Mouse (Mus musculus) thymus, adult 2 months (tissue): ENCODE results near the gene Ccdc74a. TPM values are rescaled to one million over a fixed set of nuclear protein-coding genes. Genes with fewer than 3 reads are reported as not detected.

Source experiments
- DNase-seq: peaks from one replicate; pipeline ENCODE4 v3.0.0; 2021
- H3K27ac ChIP-seq: fragments of 200-500 bp; 2 replicates; pipeline ENCODE4 v1.5.1; 2012; ENCODE audit warnings: low read length, control low read depth; ENCODE audit not compliant: control insufficient read depth, insufficient read depth
- H3K27me3 ChIP-seq: fragments of 200-500 bp; 2 replicates; pipeline ENCODE4 v1.6.1; 2012; ENCODE audit warnings: mild to moderate bottlenecking, low read length, moderate library complexity, mixed read lengths; ENCODE audit not compliant: control insufficient read depth, insufficient read depth
- H3K36me3 ChIP-seq: fragments of 200-500 bp; 2 replicates; pipeline ENCODE4 v1.6.1; 2012; ENCODE audit warnings: mild to moderate bottlenecking, low read length, moderate library complexity; ENCODE audit not compliant: control insufficient read depth, insufficient read depth
- H3K4me1 ChIP-seq: fragments of 200-500 bp; replicated peaks from 2 replicates; pipeline ENCODE4 v1.6.1; 2012; ENCODE audit warnings: low read length; ENCODE audit not compliant: control insufficient read depth, insufficient read depth
- H3K4me3 ChIP-seq: fragments of 200-500 bp; 2 replicates; pipeline ENCODE4 v1.5.1; 2012; ENCODE audit warnings: mild to moderate bottlenecking, low read length, control low read depth, moderate library complexity; ENCODE audit not compliant: control insufficient read depth, insufficient read depth
- CTCF ChIP-seq: fragments of 200-500 bp; IDR thresholded peaks from 2 replicates; pipeline ENCODE4 v1.5.1; 2012; ENCODE audit warnings: mild to moderate bottlenecking, control low read depth, low read length, moderate library complexity, borderline replicate concordance; ENCODE audit not compliant: control insufficient read depth, poor library complexity, insufficient read depth; ENCODE audit errors: extremely low read depth
- POLR2A ChIP-seq: fragments of 200-500 bp; IDR thresholded peaks from 2 replicates; pipeline ENCODE4 v1.6.1; 2012; ENCODE audit warnings: mild to moderate bottlenecking, low read length, control low read depth, moderate library complexity; ENCODE audit not compliant: control insufficient read depth, poor library complexity, insufficient read depth; ENCODE audit errors: extremely low read depth
- WGBS: fragments of 180-500 bp; shearing (Covaris S2); methylation state at CpG from one replicate; pipeline ENCODE4 v1.1.7; 2018; 5-methylcytosine and 5-hydroxymethylcytosine counted together
- polyA plus RNA-seq: library from polyadenylated mRNA; depleted of rRNA; stranded (reverse); fragments of >200 nt; gene quantifications from 2 replicates; pipeline ENCODE4 v1.2.3, GENCODE M21; 2012

Ccdc74a gene
- polyA plus RNA-seq, 1 experiment: 0.61 TPM

DNA sequence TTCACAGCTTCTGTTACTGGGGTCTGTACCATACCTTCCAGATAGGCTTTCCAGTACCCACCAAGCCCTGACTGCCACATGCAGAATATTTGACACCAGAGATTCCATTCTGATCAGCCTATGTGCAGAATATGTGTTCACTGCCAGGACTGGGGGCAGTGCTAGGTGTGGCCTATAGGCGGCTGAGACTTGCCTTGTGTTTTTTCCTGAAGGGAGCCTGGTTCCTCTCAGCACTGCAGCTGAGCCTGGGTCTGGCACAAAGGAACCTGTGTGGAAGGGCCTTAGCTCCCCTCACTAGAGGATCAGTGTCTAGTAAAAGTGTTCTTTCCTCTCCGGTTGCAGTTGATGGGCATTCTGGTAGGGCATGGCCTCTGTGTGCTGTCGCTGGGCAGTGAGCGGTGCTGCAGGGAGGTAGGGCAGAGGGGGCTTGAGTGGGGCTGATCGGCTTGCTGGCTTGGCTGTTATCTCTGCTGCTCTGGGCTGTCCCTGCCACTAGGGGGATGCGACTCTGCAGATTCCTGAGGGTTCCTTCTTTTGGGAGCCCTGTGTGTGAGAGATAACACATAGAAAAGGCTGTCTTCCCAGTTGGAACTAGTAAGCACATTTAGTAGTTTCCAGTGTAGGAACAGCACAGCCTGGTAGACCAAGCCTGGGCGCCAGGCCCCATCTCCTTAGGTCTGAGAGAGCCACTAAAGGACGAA lies 12.6 kb upstream of the Ccdc74a start:
- Histone ChIP-seq H3K4me1 (no peaks in the 10 kb centered on the region), H3K4me3 (no peak overlapping the region), H3K27me3 (no peaks in the 10 kb centered on the region), H3K27ac (no peak overlapping the region), H3K36me3 (peaks cover 37% of the 10 kb centered on the region)
- WGBS: 93% methylated on average over 8 of the region's 8 CpGs
- no peak for TF ChIP-seq CTCF
- no peak for TF ChIP-seq POLR2A
- no peak for DNase-seq

DNA sequence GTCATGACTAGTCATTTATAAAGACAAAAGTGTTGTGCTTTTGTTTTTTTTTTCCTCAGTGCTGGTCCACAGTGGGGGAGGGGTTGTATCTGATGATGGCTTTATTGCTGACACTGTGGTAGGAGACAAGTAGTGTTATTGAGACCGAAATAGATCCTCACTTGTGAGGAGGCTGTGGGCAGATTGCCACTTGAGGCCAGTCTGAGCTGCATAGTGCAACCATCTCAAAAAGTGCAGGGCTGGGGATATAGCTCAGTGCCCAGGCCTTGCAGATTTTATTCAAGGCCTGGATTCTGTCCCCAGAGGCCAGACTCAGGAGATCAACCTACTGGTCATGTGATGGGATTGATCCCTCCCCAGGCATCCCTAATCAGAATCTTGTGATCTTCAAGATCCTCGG lies 9.4 kb upstream of the Ccdc74a start:
- Histone ChIP-seq H3K36me3 (peaks cover 25% of the 10 kb centered on the region), H3K27ac (no peak overlapping the region)
- DNase-seq: no peak

DNA sequence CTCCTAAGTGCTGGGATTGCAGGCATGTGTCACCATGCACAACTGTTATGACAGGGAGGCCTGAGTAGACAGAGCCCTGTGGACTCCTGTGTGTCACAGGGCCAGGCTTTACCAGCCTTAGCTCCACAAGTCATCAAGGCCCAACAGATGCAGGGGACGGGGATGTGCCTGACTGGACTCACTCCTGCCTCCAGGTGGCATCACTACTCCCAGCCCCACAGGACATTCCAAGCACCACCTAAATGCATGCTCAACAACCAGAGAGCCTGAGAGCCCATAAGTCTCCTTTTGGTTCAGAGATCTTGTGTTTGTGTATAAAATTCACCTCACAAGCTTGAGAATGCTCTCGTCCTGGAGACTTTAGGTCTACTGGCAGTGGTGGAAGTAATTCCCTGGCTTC lies 8.7 kb upstream of the Ccdc74a start:
- WGBS: 94% methylated on average over 2 of the region's 2 CpGs
- TF ChIP-seq POLR2A (no peak), CTCF (no peak)
- no peak for DNase-seq
- H3K4me1 ChIP-seq: no peaks in the 10 kb centered on the region
- H3K36me3 ChIP-seq: peaks cover 22% of the 10 kb centered on the region
- H3K27ac ChIP-seq: no peak overlapping the region
- H3K4me3 ChIP-seq: no peak overlapping the region
- H3K27me3 ChIP-seq: no peaks in the 10 kb centered on the region

More for the DNA sequence above, 9.4 kb upstream of the Ccdc74a start:
- no peaks in the 10 kb centered on the region for H3K4me1 ChIP-seq
- H3K4me3 ChIP-seq: no peak overlapping the region
- no peaks in the 10 kb centered on the region for H3K27me3 ChIP-seq
- 95% methylated on average over 2 of the region's 2 CpGs for WGBS
- TF ChIP-seq CTCF: no peak
- TF ChIP-seq POLR2A: no peak

DNA sequence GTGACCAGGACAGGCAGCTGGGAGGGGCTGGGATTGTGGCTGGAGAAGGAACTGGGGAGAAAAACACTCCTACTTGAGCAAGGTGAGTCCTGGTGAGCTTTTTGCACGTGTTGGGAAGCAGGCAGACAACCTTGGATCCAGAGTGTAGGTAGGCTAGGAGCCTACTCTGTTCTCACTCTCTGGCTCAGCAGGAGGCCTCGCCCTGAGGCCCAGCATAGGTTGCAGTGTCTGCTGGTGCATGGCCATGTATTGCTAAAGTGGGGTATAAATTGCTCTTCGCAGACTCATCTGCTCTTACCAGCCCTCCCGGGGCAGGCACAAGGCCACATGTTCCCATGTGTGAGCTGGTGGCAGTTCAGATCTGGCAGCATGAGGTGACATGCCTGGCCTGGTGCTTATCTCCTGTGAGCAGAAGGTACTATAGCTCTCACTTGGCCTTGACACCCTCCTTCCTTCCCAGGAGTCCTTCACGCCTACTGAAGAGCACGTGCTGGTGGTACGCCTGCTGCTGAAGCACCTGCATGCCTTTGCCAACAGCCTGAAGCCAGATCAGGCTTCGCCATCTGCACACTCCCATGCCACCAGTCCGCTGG lies 8.1 kb upstream of the Ccdc74a start:
- Histone ChIP-seq H3K4me1 (no peaks in the 10 kb centered on the region), H3K27ac (no peak overlapping the region), H3K27me3 (no peaks in the 10 kb centered on the region), H3K36me3 (peaks cover 22% of the 10 kb centered on the region), H3K4me3 (no peak overlapping the region)
- TF ChIP-seq CTCF: no peak
- TF ChIP-seq POLR2A: no peak
- WGBS: 96% methylated on average over 9 of the region's 9 CpGs
- no peak for DNase-seq

DNA sequence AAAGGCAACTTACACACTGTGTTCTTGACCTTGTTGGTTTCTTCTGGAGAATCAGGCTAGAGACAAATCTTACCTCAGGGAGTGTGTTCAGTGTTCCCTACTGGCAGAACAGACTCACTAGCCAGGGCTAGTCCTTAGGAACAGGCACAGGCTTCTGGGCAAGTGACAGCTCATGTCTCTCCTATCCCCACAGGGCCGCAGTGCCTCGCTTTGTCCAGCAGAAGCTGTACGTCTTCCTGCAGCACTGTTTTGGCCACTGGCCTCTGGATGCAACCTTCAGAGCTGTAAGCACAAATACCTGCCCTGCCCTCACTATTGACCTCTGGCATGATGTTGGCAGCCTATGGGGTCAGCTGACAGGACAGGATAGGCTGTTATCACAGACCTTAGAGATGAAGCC lies 7.2 kb upstream of the Ccdc74a start:
- TF ChIP-seq POLR2A: no peak
- no peak for TF ChIP-seq CTCF
- Histone ChIP-seq H3K4me3 (no peak overlapping the region), H3K27me3 (no peaks in the 10 kb centered on the region), H3K27ac (no peak overlapping the region), H3K36me3 (peaks cover 20% of the 10 kb centered on the region; the same call in 1 of the 2 replicates), H3K4me1 (no peaks in the 10 kb centered on the region)
- 98% methylated on average over 3 of the region's 3 CpGs for WGBS
- no peak for DNase-seq

DNA sequence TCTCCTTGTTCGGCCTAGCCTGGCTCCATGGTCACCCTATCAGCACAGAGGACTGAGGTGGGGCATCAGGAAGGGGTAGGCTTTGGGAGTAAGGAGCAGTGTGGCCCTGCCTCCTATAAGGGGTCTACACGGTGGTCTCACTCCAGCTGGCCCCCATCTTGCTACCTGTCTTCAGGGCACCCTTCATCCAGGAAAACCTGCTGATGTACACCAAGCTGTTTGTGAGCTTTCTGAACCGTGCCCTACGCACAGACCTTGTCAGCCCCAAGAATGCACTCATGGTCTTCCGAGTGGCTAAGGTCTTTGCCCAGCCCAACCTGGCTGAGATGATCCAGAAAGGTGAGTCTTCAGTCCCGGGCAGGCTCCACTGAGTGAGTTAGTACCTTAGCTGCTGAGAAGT lies 6.3 kb upstream of the Ccdc74a start:
- Histone ChIP-seq H3K36me3 (peaks cover 20% of the 10 kb centered on the region; the same call in 1 of the 2 replicates), H3K27ac (no peak overlapping the region), H3K4me3 (no peak overlapping the region), H3K4me1 (no peaks in the 10 kb centered on the region), H3K27me3 (no peaks in the 10 kb centered on the region)
- no peak for DNase-seq
- no peak for TF ChIP-seq POLR2A
- TF ChIP-seq CTCF: no peak
- over 99% methylated on average over 6 of the region's 6 CpGs for WGBS
